Mouse (Mus musculus): ENCODE results near the gene Vps41. TPM values are rescaled to one million over a fixed set of nuclear protein-coding genes. Genes with fewer than 3 reads are reported as not detected.

Vps41 gene
- polyA plus RNA-seq, 1 experiment, result 12.6 TPM

DNA sequence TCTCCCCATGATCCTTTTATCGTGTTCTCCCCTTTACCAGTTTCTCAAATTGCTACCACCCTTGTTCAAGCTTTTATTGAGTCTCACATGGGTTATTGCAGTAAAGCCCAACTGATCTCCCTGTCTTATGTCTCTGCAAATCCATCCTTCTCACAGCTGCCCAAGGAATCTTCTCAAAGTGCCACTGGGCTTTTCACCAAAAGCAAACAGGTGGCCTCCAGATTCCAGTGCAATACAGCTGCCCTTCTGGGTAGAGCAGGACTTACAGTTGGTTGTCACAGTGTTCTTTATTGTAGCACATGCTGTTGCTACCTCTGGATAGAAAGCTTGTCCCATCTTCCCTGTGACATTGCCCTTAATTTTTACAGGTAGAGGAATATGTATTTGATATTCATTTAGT is 44.4 kb downstream of the Vps41 start:
- no peaks in the 10 kb centered on the region for H3K79me2 ChIP-seq (ENCODE audit: control insufficient read depth, insufficient read depth)
- H3K36me3 ChIP-seq (ENCODE audit: control insufficient read depth, insufficient read depth), result no peaks in the 10 kb centered on the region
- H3K27me3 ChIP-seq (ENCODE audit: control insufficient read depth, insufficient read depth, insufficient read length), result no peaks in the 10 kb centered on the region
- no peaks in the 10 kb centered on the region for H3K79me3 ChIP-seq (ENCODE audit: low read depth)
- no peak overlapping the region for H3K4me3 ChIP-seq (ENCODE audit: insufficient read depth, poor library complexity, severe bottlenecking)
- no peak overlapping the region for H3ac ChIP-seq (ENCODE audit: control insufficient read depth, insufficient read length, low read depth)
- TF ChIP-seq MAX (IDR thresholded peaks at IDR 0.05), result no peak
- no peak for TF ChIP-seq MYOD1 (IDR thresholded peaks at IDR 0.05; ENCODE audit: control insufficient read depth, insufficient read length, low read depth)
- TF ChIP-seq FOSL1 (IDR thresholded peaks at IDR 0.05; ENCODE audit: insufficient read depth, low read length, poor library complexity, severe bottlenecking), result no peak
- TF ChIP-seq MYOG (IDR thresholded peaks at IDR 0.05; ENCODE audit: control insufficient read depth, extremely low read depth, insufficient read length), result no peak
- TF ChIP-seq CTCF (IDR thresholded peaks at IDR 0.05; ENCODE audit: control insufficient read depth, insufficient read depth, insufficient read length), result no peak
- no peak for TF ChIP-seq USF1 (IDR thresholded peaks at IDR 0.05; ENCODE audit: low read depth)
- no peak for TF ChIP-seq CEBPB (IDR thresholded peaks at IDR 0.05; ENCODE audit: low read depth)

GRCm38 (mm10) chr13:18767893-18768292 is 50.8 kb downstream of the Vps41 start:
- Histone ChIP-seq H3K79me3 (ENCODE audit: low read depth) (no peaks in the 10 kb centered on the region), H3ac (ENCODE audit: control insufficient read depth, insufficient read length, low read depth) (no peak overlapping the region), H3K36me3 (ENCODE audit: control insufficient read depth, insufficient read depth) (no peaks in the 10 kb centered on the region), H3K27me3 (ENCODE audit: control insufficient read depth, insufficient read depth, insufficient read length) (no peaks in the 10 kb centered on the region), H3K79me2 (ENCODE audit: control insufficient read depth, insufficient read depth) (no peaks in the 10 kb centered on the region), H3K4me3 (ENCODE audit: insufficient read depth, poor library complexity, severe bottlenecking) (no peak overlapping the region)
- TF ChIP-seq MAX (IDR thresholded peaks at IDR 0.05) (no peak), FOSL1 (IDR thresholded peaks at IDR 0.05; ENCODE audit: insufficient read depth, low read length, poor library complexity, severe bottlenecking) (no peak), CEBPB (IDR thresholded peaks at IDR 0.05; ENCODE audit: low read depth) (no peak), MYOD1 (IDR thresholded peaks at IDR 0.05; ENCODE audit: control insufficient read depth, insufficient read length, low read depth) (no peak), MYOG (IDR thresholded peaks at IDR 0.05; ENCODE audit: control insufficient read depth, extremely low read depth, insufficient read length) (no peak), CTCF (IDR thresholded peaks at IDR 0.05; ENCODE audit: control insufficient read depth, insufficient read depth, insufficient read length) (no peak), USF1 (IDR thresholded peaks at IDR 0.05; ENCODE audit: low read depth) (no peak)

DNA sequence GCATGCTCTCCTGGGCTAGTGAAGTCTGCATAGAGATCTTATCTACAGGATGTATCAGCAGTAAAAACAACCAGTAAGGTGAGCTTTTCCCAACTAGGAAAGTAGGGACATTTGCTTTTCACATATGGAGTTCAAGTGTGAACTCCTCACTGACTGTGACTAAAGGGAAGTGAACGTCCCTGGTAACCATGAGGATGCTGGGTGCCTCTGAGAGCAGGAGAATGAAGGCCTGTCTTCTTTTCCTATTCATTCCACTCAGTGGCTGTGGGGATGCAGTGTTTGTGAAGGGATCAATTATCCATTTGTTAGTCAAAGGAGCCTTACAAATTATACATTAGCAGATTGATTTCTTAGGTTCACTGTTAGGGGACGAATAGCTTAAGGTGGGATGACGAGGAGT is 51.4 kb downstream of the Vps41 start:
- no peaks in the 10 kb centered on the region for H3K36me3 ChIP-seq (ENCODE audit: control insufficient read depth, insufficient read depth)
- no peaks in the 10 kb centered on the region for H3K27me3 ChIP-seq (ENCODE audit: control insufficient read depth, insufficient read depth, insufficient read length)
- TF ChIP-seq MYOG (IDR thresholded peaks at IDR 0.05; ENCODE audit: control insufficient read depth, extremely low read depth, insufficient read length) (no peak), FOSL1 (IDR thresholded peaks at IDR 0.05; ENCODE audit: insufficient read depth, low read length, poor library complexity, severe bottlenecking) (no peak), USF1 (IDR thresholded peaks at IDR 0.05; ENCODE audit: low read depth) (no peak), CTCF (IDR thresholded peaks at IDR 0.05; ENCODE audit: control insufficient read depth, insufficient read depth, insufficient read length) (no peak), MYOD1 (IDR thresholded peaks at IDR 0.05; ENCODE audit: control insufficient read depth, insufficient read length, low read depth) (no peak), MAX (IDR thresholded peaks at IDR 0.05) (no peak), CEBPB (IDR thresholded peaks at IDR 0.05; ENCODE audit: low read depth) (no peak)
- H3ac ChIP-seq (ENCODE audit: control insufficient read depth, insufficient read length, low read depth), result no peak overlapping the region
- no peaks in the 10 kb centered on the region for H3K79me2 ChIP-seq (ENCODE audit: control insufficient read depth, insufficient read depth)
- H3K4me3 ChIP-seq (ENCODE audit: insufficient read depth, poor library complexity, severe bottlenecking), result no peak overlapping the region
- H3K79me3 ChIP-seq (ENCODE audit: low read depth), result no peaks in the 10 kb centered on the region

GRCm38 (mm10) chr13:18773437-18774198 is 56.5 kb downstream of the Vps41 start:
- Histone ChIP-seq H3K27me3 (ENCODE audit: control insufficient read depth, insufficient read depth, insufficient read length) (no peaks in the 10 kb centered on the region), H3K79me3 (ENCODE audit: low read depth) (no peaks in the 10 kb centered on the region), H3ac (ENCODE audit: control insufficient read depth, insufficient read length, low read depth) (no peak overlapping the region), H3K36me3 (ENCODE audit: control insufficient read depth, insufficient read depth) (no peaks in the 10 kb centered on the region), H3K4me3 (ENCODE audit: insufficient read depth, poor library complexity, severe bottlenecking) (no peak overlapping the region), H3K79me2 (ENCODE audit: control insufficient read depth, insufficient read depth) (no peaks in the 10 kb centered on the region)
- no peak for TF ChIP-seq CEBPB (IDR thresholded peaks at IDR 0.05; ENCODE audit: low read depth)
- no peak for TF ChIP-seq MAX (IDR thresholded peaks at IDR 0.05)
- TF ChIP-seq CTCF (IDR thresholded peaks at IDR 0.05; ENCODE audit: control insufficient read depth, insufficient read depth, insufficient read length), result no peak
- TF ChIP-seq FOSL1 (IDR thresholded peaks at IDR 0.05; ENCODE audit: insufficient read depth, low read length, poor library complexity, severe bottlenecking), result no peak
- TF ChIP-seq MYOG (IDR thresholded peaks at IDR 0.05; ENCODE audit: control insufficient read depth, extremely low read depth, insufficient read length), result no peak
- TF ChIP-seq USF1 (IDR thresholded peaks at IDR 0.05; ENCODE audit: low read depth), result no peak
- TF ChIP-seq MYOD1 (IDR thresholded peaks at IDR 0.05; ENCODE audit: control insufficient read depth, insufficient read length, low read depth), result no peak

DNA sequence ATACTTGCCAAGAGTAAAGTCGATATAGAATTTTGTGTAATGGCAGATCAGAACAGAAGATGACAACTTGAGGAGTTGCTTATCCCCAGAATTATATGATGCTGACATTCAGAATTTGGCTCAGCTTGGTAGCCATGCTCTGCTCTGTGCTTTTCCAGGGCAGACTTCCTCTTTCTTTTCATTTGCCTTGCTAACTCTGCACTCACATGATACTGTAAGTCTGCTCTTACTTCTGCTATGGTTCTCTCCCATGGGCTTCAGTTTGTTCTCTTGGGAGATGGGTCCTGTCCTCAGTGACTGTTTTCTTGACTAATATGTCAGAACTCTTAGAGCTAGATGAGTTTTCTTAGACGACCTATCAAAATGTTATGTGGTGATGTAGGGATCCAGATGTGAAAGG is 64.2 kb downstream of the Vps41 start:
- Histone ChIP-seq H3K36me3 (ENCODE audit: control insufficient read depth, insufficient read depth) (no peaks in the 10 kb centered on the region), H3K27me3 (ENCODE audit: control insufficient read depth, insufficient read depth, insufficient read length) (no peaks in the 10 kb centered on the region), H3K79me2 (ENCODE audit: control insufficient read depth, insufficient read depth) (no peaks in the 10 kb centered on the region), H3K4me3 (ENCODE audit: insufficient read depth, poor library complexity, severe bottlenecking) (no peak overlapping the region), H3K79me3 (ENCODE audit: low read depth) (no peaks in the 10 kb centered on the region), H3ac (ENCODE audit: control insufficient read depth, insufficient read length, low read depth) (no peak overlapping the region)
- no peak for TF ChIP-seq USF1 (IDR thresholded peaks at IDR 0.05; ENCODE audit: low read depth)
- TF ChIP-seq CEBPB (IDR thresholded peaks at IDR 0.05; ENCODE audit: low read depth), result no peak
- TF ChIP-seq MAX (IDR thresholded peaks at IDR 0.05), result no peak
- TF ChIP-seq FOSL1 (IDR thresholded peaks at IDR 0.05; ENCODE audit: insufficient read depth, low read length, poor library complexity, severe bottlenecking), result no peak
- TF ChIP-seq MYOG (IDR thresholded peaks at IDR 0.05; ENCODE audit: control insufficient read depth, extremely low read depth, insufficient read length), result no peak
- TF ChIP-seq CTCF (IDR thresholded peaks at IDR 0.05; ENCODE audit: control insufficient read depth, insufficient read depth, insufficient read length), result no peak
- TF ChIP-seq MYOD1 (IDR thresholded peaks at IDR 0.05; ENCODE audit: control insufficient read depth, insufficient read length, low read depth), result no peak
